Mouse (Mus musculus) frontal cortex, postnatal 36 days (tissue): Measurements from ENCODE around the gene Tmem182.

Experiments
- DNase-seq, 2 experiments: peaks; one replicate each; pipeline ENCODE4 v3.0.0; 2022; ENCODE audit warnings: low spot score in 2 of 2

Tmem182 gene

DNA sequence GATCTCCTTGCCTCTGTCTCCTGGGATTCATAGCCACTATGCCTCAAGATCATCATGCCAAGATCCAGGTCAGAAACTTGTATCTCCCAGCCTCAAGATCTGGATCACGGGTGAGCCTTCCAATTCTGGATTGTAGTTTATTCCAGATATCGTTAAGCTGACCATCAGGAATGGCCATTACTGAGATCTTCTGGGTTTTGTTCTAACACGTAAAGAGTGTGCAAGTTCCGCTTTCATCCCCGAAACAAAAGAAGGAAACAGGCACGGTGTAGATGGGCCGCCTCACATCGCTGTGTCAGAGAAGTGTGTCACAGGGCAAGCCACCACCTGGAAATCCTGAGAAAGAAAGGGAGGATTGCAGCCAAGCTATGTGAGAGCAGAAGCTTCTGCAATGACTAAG is 6.3 kb upstream of the Tmem182 start:
- DNase-seq: no peak

GRCm38 (mm10) chr1:40800908-40801307 is 4.5 kb upstream of the Tmem182 start:
- DNase-seq: no peak

DNA sequence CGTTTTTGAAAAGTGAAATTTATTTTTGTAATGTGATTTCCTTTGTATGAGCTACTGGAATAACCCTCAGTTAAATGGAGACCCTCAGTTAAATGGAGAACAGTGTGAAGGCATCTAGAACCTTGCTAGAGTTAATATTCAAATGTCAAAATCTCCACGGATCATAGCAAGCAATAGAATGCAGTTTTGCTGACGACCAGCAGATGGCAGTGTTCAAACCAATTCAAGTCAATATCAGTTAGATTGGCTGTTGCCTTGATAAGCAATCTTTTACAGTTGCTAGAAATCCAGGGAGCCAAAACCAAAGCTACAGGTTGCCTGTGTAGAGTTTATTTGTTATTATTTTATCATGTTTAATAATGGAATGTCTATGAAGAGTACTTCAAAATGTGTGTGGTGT is 2.6 kb upstream of the Tmem182 start:
- DNase-seq: peak; percentile 38 to 68

- DNase-seq: no peak
These were observed 1.3 kb upstream of the Tmem182 start for GRCm38 (mm10) chr1:40804118-40804517.

GRCm38 (mm10) chr1:40805891-40806290 is 490 bp downstream of the Tmem182 start:
- no peak for DNase-seq

- DNase-seq: no peak
These were observed 3.2 kb downstream of the Tmem182 start for GRCm38 (mm10) chr1:40808643-40809042.

GRCm38 (mm10) chr1:40815071-40815845 is 9.9 kb downstream of the Tmem182 start:
- no peak for DNase-seq

- DNase-seq: no peak
These were observed 19.1 kb downstream of the Tmem182 start for GRCm38 (mm10) chr1:40824517-40824916.

DNA sequence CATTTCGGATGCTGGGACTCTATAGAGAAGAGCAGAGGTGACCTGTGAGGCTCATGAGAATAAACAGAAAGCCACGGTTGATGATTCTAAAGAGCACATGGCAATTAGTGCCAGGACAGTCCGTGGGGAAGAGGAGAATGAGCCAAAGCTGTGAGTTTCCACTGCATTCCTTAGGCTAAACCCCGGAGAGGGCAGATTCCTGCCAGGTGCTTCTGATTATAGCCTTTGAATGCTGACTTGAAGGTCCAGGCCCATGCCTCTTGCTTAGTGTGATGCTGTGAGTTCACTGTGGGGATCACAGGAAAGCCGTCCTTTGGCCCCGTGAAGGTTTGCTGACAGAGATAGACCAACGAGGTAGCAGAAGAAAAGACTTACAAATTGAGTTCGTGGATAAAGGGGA is 19.5 kb downstream of the Tmem182 start:
- no peak for DNase-seq

DNA sequence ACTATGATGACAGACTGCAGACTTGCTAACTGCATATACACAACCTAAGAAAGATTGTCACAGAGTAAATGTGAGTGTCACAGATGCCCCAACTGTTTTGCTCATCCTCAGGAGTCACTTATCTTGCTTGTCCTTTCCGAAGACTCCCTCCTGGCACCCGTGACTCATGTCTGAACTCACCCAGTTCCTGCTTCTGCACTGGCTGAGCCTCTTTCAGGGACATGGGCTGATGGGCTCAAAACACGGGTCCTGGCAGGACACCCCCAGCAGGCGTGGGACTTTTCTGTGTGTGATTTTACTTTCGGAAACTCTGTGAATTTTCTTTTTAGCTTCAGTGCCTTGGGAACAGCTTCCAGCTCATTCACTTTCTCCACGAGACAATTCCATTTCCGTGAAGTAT is 20.4 kb downstream of the Tmem182 start:
- DNase-seq: no peak

DNA sequence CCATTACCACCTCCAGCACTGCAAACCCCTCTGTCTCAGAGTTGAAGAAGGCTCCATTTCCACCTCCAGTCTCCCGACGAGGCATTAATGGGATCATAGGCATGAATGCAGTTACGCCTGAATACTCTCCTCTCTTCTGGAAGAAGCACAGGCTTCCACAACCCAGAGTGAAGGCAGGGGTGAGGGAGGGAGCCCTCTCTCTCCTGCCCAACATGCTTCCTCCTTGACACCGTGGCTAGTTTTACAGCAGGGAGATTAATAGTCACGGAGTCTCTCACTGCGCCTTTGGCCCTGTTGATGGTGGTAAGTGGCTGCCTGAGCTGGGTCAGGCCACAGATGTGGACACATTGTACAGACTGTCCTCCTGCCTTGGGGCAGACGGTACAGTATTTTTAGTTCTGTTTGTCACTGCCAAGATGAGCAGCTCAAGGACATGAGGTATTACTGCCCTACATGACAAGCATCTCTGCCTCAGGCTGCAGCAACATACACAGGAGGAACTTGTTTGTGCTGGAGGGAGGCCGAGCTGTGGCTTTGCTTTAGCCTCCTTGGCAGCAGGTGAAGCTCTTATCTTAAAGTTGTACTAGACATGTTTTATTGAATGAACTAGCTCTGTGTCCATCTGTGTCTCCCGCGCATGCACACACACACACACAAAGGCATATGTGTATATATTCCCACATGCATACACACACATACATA is 24.0 kb downstream of the Tmem182 start:
- DNase-seq: no peak

- DNase-seq: no peak
These were observed 25.5 kb downstream of the Tmem182 start for GRCm38 (mm10) chr1:40830712-40831507.

GRCm38 (mm10) chr1:40835468-40835867 is 30.1 kb downstream of the Tmem182 start:
- no peak for DNase-seq

GRCm38 (mm10) chr1:40840605-40841004 is 35.2 kb downstream of the Tmem182 start:
- DNase-seq: no peak

DNA sequence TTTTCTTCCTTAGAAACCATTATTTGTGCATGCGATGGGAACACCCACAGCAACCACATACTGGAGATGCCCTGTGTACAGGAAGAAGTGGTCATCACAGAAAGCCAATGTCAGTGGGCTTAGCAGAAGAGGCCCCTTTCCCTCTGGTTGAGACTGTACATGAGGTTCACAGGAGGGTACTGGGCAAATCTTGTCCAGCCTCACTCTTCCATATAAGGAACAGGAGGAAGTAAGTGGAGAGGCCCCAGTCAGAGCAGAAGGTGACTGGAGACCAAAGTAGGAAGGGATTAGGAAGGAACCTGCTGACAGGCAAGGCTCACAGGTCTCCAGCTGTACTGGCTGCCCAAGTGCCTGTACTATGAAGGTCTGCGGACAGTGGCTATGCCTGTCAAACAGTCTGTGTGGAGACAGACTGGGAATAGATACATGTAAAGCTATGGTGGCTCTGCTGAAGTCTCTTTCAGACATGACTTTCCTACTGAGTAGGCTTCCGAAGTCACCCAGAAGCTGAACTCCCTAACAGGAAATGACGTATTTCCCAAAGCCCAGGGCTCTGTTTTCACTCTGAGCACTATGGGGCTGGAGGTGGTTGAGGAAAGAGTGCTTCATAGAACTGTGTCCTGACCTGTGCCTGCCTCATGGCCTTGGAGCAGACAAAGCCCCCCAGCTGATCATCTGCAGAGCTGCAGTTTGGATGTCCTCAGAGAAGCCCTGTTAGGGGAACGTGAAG is 35.8 kb downstream of the Tmem182 start:
- DNase-seq: no peak

GRCm38 (mm10) chr1:40844616-40845015 is 39.2 kb downstream of the Tmem182 start:
- DNase-seq: peak; percentile 55 to 75

DNA sequence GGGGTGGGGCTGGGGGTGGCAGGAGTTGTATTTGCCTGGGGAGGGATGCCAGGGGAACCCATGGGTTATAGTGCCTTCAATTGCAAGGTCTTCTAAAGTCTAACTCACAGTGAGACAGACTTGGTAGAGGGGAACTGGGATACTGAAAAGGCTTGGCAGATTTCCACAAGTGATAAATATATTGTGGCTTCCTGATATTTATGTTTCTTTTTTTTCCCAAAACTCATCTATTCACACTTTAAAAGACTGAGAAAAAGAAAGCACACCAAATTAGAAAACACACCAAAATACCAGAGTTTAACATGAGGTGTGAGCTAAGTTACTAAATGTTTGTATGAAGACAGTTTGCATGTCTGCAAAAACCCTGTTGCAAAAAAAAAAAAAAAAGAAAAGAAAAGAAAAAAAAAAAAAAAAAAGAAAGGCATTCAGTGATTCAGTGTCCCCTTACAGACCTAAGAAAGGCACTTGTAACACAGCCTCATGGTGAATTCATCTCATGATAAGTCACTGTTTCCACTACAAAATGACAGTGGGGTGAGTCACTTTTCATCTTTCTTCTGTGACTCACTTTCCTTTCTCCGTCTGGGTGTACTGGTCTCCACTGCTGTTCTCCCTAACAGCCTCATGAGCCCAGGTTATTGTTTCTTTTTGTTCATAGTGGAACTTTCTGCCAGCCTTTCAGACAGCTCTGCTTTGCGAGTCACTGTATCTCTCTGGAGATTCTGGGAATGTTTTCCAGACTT is 42.0 kb downstream of the Tmem182 start:
- DNase-seq: peak in 1 of 2 experiments; percentile 6

DNA sequence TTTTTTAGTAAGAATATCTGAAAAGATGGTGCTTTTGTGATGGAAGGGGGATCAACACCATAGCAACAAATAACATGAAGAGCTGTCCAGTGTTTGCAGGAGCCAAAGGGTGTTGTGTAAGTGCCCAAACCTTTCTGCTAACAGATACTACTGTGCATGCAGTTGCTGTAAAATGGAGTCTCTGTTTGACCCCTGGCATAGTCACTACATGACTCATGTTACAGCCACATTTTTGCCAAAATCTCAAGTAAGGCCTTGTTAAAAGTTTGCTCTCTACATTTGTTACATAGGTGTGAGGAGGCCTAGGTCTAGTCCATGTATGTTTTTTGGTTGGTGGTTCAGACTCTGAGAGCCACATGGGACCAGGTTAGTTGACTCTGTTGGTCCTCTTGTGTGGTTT is 45.9 kb downstream of the Tmem182 start:
- DNase-seq: no peak

- no peak for DNase-seq
These were observed 49.9 kb downstream of the Tmem182 start for GRCm38 (mm10) chr1:40855268-40855667.

GRCm38 (mm10) chr1:40856846-40857636 is 51.6 kb downstream of the Tmem182 start:
- no peak for DNase-seq
